Mouse (Mus musculus): ENCODE data around the gene Fam83d.

Gene Fam83d

DNA sequence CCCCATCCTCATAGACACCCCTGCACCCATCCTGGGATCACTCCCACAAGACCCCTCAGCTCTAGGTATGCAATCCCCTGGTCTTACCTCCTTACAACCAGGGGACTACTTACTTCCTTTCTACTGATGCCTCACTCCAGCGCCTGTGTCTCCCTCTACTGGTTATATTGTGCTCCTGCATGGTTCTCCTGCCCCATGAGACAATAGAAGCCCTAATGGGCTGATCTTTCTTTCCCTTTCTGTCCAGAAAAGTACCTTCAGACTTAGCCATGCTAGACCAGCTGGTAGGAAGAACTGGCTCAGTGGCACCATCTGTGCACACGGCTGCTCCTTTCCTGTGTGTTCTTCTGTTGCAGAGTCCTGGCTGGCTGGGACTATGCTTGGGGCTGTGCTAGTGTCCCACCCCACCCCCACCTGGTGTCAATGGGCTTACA, 22.8 kb upstream of the Fam83d start:
- peak; percentile 51 to 56 for DNase-seq (ENCODE audit: low spot score in 2 of 2)

GRCm38 (mm10) chr2:158746164-158746563, 21.7 kb upstream of the Fam83d start:
- DNase-seq (ENCODE audit: low spot score in 2 of 2): no peak

DNA sequence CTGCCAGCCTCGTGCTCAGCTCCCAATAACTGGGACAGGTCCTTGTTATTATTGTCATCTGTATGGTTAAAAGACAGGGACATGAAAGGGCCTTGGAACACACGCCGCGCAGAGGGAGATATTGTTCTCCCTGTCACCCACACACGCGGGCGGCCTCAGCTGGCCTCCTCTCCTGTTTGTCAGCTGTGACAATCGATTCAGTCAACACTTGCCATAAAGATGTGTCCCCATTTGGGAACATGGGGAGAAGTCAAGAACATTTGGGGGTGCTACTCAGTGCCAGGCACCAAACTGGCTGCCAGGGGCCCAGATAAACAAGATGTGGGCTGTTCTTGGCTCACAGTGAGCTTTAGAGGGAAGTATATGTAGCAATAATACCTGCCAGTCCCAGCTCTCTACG, 18.5 kb upstream of the Fam83d start:
- no peak for DNase-seq (ENCODE audit: low spot score in 2 of 2)

DNA sequence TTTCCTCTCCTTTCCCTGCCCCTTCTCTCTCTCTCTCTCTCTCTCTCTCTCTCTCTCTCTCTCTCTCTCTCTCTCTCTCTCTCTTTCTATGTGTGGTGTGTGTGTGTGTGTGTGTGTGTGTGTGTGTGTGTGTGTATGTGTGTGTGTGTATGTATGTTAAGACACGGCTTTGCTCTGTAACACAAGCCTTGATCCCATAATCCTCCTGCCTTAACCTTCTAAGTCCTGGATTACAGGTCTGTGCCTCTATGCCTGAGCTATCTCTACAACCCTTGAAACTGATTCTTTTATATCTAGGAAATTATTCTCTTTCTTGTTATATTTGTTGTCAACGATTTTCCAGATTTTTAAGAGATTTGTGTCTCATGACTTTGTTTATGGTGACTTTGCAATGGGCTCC, 7.7 kb upstream of the Fam83d start:
- no peak for DNase-seq (ENCODE audit: low spot score in 2 of 2)

DNA sequence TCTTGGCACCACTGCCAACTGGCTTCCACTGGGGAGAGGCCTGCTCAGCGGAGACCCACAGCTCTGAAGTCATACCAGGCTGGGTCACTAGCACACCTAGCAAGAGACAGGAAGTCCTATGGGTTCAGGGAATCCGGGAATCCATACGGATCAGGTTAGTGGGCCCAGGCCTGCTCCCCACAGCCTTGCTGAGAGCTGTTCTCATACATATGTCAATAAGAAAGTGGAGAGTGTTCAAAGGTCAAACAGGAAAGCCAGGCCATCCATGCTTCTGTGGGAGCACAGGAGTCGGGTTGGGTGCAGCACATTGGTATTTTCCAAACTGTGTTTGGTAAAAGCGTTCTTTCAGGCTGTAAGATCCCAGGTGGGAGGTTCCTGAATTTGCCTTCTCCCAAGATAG, 5.6 kb upstream of the Fam83d start:
- no peak for DNase-seq (ENCODE audit: low spot score in 2 of 2)

- peak in 1 of 2 experiments; percentile 49 for DNase-seq (ENCODE audit: low spot score in 2 of 2)
Measured at GRCm38 (mm10) chr2:158768350-158768749, 457 bp downstream of the Fam83d start.

- DNase-seq (ENCODE audit: low spot score in 2 of 2): no peak
Measured at GRCm38 (mm10) chr2:158768771-158769170, 878 bp downstream of the Fam83d start.

DNA sequence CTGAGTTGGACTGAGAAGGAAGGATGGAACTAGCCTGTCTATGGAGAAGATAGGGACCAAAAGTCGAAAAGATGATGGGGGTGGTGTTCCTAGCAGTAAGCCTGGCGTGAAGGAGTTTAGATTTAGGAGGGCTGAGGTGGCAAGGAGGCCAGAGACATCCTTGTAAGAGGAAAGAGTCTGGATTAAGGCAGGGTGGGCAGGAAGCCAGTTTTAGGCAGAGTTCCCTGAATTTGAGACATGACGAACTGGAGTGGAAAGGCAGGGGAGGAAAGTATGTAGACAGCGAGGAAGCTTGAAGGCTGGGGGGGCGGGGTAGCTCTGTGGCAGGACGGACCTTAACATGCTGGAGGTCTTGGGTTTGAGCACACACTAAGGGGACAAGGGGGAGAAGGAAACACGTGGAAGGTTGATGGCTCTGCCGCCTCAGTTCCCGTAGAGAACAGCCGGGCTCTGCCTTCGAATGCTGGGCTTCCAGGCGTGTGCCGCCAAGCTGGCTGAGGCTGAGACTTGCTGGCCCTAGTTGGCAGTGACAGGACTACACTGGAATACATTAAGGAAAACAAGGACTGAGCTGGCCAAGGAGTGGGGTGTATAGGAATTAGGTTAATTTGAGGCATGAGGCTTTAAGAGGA, 2.3 kb downstream of the Fam83d start:
- DNase-seq (ENCODE audit: low spot score in 2 of 2): no peak

DNA sequence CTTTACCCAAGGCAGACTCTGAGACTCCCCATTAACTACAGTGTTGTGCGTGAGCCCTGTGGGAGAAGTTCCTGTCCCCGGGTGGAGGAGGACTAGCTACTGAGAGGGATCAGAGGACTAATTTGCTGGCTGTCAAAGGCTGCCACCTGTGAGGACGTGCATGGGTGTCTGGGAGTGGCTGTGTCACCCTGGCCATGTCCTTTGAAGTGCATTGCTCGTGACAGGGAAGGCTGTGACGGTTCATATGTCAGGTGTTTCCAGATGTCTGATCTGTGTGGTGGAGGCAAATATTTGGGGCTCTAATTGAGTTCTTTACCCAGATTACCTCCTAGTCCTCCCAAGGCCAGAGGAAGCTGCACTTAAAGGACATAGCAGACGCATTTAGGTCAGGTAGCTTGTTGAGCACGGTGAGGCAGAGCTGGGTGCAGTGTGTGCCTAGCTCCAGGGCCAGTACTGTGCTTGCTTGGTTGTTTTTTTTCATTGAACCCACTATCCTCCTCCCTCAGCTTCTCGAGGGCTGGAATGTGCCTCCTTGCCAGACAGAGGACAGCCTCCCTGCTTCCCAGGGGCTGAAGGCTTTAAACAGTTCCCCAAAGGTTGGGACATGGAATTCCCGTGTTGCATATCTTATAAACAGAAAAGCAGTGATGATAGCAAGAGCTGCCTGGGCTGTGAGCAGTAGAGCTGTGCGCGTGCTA, 3.3 kb downstream of the Fam83d start:
- no peak for DNase-seq (ENCODE audit: low spot score in 2 of 2)

- no peak for DNase-seq (ENCODE audit: low spot score in 2 of 2)
Measured at GRCm38 (mm10) chr2:158772808-158773207, 4.9 kb downstream of the Fam83d start.

DNA sequence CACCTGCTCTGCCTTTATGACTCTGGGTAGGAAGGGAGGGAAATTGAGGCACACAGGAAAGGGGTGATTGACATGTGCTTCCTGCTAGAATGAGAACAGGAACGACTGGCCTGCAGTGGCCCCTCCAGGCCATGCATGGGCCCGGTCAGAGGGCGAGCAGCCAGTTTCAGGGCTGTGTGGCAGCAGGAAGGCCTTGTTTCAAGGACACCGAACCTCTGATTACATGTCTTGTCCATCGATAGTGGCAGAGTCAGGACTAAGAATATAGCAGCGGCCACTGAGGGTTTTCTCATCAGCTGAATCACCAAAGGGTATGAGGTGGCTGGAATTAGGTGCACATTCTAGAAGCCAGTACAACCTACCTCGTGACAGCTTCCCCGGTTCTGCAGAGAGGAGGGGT, 7.0 kb downstream of the Fam83d start:
- no peak for DNase-seq (ENCODE audit: low spot score in 2 of 2)

GRCm38 (mm10) chr2:158776716-158777115, 8.8 kb downstream of the Fam83d start:
- no peak for DNase-seq (ENCODE audit: low spot score in 2 of 2)

DNA sequence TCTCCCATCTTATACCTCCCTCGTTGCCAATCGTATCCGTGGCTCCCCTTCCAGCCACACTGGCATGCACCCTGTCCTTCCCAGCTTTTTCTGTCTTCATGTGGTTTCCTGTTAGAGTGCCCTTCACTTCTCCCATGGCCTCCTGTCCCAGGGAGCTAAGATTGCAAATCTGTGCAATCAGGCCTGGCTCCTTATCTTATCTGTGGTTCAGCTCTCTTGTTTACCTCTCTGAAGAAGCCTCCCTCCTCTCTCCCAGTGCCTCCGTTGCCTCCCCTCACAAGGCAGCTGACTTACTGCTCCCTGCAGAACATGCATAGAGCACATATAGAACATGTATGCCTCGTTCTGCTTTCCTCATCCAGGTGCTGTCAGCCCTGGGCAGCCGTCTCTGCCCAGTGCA, 9.6 kb downstream of the Fam83d start:
- DNase-seq (ENCODE audit: low spot score in 2 of 2): no peak

DNA sequence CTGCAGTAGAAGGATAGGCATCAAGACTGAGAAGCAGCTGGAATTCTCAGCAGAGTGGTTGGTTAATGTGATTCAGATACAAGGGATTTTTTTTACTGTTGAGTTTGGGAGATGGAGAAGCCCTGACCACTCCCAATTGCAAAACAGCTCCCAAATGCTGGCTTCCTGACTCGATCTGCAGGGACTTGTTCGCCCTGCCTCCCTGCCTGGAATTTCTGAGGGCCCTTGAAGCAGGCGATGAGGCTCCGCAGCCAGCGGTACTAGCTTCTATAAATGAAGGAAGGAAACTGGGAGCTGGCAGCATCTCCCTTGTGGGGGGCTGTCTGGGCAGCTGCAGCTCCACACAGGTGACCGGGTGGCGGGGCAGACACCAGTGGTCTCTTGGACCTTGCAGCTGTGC, 10.5 kb downstream of the Fam83d start:
- no peak for DNase-seq (ENCODE audit: low spot score in 2 of 2)

GRCm38 (mm10) chr2:158781126-158781525, 13.2 kb downstream of the Fam83d start:
- no peak for DNase-seq (ENCODE audit: low spot score in 2 of 2)

GRCm38 (mm10) chr2:158786927-158787795, 19.3 kb downstream of the Fam83d start:
- DNase-seq (ENCODE audit: low spot score in 2 of 2): no peak

- peak; percentile 90 to 93 for DNase-seq (ENCODE audit: low spot score in 2 of 2)
Measured at GRCm38 (mm10) chr2:158794494-158795004, 26.7 kb downstream of the Fam83d start, which contains the start of gene Dhx35. TSS of gene Dhx35 (plus strand) at chr2:158794807.

DNA sequence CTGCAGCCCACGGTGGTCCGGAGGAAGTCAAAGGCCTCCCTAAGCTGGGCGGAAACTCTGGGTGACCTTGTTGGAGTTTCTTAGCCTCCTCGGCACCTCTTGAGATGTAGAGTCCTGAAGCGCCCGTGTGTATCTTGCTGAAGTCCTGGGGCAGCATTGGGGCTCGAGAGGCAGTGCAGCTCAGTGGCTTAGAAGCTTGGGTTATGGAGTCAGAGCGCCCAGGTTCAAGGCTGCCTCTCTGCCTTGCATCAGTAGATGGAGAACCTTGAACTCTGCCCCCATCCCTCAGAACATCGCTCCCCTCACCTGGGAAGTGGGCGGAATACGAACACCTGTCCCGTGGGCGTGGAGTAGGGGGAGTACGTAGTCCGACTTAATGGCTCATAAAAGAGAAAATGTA, 27.1 kb downstream of the Fam83d start:
- DNase-seq (ENCODE audit: low spot score in 2 of 2): no peak

DNA sequence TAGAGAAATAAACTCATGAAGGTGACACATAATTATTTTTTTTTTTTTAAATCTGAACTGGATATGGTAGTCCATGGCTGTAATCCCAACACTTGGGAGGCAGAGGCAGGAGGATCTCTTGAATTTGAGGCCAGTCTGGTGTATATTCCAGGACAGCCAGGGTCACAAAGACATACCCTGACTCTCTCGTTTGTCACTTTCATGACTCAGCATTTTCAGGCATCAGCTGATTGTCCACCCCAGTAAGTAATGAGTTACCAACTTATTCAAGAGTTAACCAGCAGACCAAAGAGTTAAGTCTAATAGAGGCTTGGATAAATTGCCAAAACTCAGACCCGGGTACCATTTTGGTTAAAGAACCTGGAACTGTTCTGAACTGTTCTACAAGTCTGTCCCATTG, 28.0 kb downstream of the Fam83d start:
- no peak for DNase-seq (ENCODE audit: low spot score in 2 of 2)

DNA sequence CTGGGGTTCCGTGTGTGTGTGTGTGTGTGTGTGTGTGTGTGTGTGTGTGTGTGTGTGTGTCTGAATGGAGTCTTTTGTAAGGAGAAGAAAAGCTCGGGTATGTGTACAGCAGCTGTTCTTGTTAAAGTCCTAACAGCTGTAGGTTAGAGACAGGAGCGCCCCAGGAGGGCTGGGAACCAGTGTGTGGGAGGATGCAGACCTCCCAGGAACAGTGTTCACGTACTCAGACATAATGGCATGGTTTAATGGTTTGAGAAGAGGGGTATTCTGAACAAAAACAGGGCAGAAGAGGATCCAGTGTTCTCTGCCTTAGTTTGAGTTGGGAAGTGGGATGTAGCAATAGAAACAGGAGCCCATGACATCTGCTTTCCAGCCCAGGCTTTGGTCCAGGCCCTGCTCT, 31.4 kb downstream of the Fam83d start:
- no peak for DNase-seq (ENCODE audit: low spot score in 2 of 2)

GRCm38 (mm10) chr2:158800788-158801187, 32.9 kb downstream of the Fam83d start:
- DNase-seq (ENCODE audit: low spot score in 2 of 2): no peak

- no peak for DNase-seq (ENCODE audit: low spot score in 2 of 2)
Measured at GRCm38 (mm10) chr2:158803575-158803974, 35.7 kb downstream of the Fam83d start.
